Mouse (Mus musculus) skeletal muscle tissue, adult 2 months (tissue): ENCODE measurements around the gene Ccdc8.
"Not testable (repeated sequence)": the region's sequence is repeated elsewhere in the genome, so short reads cannot be mapped to it uniquely, and the experiment has no call there.

ENCODE experiments used
- DNase-seq: peaks from one replicate; pipeline ENCODE4 v3.0.0-alpha.2; 2012; ENCODE audit warnings: low read depth, low spot score

Gene Ccdc8

DNA sequence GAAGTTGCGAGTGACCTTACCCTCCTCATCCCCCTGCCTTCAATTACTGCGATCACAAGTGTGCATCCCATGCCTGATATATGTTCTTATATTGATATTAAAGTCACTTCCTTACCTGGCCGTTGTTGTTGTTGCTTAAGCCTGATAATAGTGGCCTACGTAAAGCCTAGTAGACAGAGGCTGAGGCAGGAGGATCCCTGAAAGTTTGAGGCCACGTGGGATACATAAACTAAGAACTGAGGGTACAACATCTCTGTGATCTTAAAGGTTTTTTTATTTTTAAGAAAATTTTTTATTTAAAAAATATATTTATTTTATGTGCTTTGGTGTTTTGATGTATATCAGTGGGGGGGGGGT is at the start of gene Ccdc8:
Gene Ccdc8, plus strand, starts transcription at position 258 of the 357 bp plus-strand sequence.
- no peak for DNase-seq

DNA sequence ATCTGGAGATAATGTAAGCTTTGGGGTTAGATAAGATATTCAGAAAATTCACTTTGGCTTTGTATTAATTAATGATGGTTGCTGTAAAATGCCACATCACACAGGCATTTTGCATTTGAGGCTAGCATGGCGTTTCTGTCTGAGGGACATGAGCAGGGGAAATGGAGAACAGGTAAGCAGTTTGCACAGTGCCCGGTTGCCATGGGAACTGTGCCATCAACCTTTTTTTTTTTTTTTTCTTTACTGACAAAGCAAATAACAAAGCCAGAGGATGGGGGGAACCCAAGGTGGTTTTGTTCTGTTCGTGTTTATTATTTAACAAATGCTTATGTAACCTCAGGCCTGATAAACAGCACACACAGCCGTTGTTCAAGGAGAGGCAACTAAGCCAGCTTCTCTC is 49.6 kb upstream of the Ccdc8 start:
- no peak for DNase-seq

GRCm38 (mm10) chr7:16944061-16944807 is 48.3 kb upstream of the Ccdc8 start, which contains the start of gene Pnmal2:
Gene Pnmal2, plus strand, starts transcription at chr7:16944682.
- peak; percentile 56 for DNase-seq

GRCm38 (mm10) chr7:16944808-16945315 is 47.6 kb upstream of the Ccdc8 start:
- no peak for DNase-seq

DNA sequence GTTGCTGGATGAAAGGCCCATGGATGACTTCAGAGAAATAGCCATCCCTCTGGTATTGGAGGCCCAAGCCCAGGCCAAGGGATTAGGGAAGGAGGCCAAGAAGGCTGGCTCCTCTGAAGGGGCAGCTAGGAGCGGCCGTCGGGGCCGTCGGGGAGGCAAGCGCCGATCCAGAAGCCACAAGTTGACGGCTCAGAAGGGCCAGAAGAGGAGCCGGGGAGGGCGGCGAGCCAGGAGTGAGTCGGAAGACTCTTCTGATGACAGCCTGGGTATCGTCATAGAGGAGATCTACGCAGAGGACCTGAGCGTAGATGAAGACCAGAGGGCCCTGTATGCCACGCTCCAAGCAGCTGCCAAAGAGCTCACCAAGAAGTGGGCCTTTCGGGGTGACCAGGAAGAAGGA is 47.1 kb upstream of the Ccdc8 start:
- no peak for DNase-seq

- no peak for DNase-seq
Measured at GRCm38 (mm10) chr7:16946441-16947348, 45.8 kb upstream of the Ccdc8 start.

- no peak for DNase-seq
Measured at GRCm38 (mm10) chr7:16947349-16947895, 45.1 kb upstream of the Ccdc8 start.

- DNase-seq: no peak
Measured at GRCm38 (mm10) chr7:16947959-16948361, 44.5 kb upstream of the Ccdc8 start.

- DNase-seq: no peak
Measured at GRCm38 (mm10) chr7:16948923-16949458, 43.5 kb upstream of the Ccdc8 start.

DNA sequence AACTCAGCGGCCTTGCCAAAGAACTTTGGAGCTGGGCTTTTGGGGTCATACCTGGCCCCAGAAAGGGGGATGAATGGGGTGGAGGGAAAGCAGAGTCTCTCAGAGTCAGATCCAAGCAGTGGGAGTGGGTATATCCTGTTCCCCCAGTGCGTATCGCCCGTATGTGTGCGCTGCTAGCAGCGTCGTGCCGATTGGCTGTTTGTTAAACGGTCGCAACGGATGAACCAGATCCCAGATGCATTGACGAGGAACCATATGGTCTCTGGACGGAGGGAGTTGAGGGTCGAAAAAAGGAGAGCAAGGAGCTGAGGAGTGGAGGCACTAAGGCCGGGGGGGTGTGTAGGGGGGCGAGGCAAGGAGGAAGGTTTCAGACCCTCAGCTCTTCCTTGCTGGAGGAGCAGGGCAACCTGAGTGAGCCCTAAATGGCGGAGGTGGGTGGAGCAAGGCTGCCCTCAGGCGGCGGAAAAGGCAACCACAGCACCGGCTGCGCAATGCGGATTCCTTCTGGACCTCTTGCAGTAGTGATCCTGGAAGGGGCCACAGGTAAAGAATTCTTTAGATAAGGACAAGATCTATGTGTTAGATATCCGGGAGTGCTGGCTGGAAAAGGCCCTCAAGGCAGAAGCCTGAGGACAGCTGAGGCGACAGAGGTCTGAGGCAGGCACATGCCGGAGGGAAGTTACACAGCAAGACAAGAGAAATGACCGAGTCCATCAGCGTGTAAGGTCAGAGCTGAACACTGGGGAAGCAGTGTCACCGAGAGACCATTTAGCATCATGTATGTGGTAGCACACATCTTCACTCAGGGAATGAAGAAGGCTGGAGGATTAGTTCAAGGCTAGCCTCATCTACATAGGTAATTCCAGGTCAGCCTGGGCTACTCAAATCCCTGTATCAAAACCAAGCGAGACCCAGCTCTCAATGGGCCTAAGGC is 42.3 kb upstream of the Ccdc8 start:
- no peak for DNase-seq

DNA sequence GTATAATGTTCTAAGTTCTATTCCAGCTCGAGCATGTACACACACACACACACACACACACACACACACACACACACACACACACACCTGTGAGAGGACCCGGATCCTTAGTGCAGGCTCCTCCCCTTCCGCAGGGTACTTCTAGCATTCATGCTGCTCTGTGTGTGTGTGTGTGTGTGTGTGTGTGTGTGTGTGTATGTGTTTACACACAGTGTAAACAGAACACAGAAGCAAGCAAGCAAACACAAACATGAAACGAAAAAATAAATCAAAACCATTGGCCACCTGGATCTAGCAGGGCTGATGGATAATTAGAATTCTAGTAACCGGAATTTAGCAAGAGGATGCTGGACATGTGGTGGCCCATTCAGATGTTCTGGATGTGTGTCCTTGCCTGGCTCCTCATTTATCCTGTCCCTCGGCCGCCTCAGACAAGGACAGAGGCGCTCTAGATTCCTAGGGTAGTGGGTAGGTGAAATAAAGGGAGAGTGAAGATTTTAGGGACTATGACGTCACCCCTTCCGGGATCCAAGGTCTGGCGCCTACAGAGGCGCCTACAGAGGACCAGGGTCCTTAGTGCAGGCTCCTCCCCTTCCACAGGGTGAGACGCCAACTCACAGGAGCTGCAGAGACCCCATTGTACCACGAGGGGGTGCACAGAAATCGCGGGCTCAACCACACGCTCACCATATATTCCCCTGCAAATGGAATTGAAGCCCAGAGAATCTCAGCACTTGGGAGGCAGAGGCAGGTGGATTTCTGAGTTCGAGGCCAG is 41.5 kb upstream of the Ccdc8 start:
- DNase-seq: peak; percentile 52

DNA sequence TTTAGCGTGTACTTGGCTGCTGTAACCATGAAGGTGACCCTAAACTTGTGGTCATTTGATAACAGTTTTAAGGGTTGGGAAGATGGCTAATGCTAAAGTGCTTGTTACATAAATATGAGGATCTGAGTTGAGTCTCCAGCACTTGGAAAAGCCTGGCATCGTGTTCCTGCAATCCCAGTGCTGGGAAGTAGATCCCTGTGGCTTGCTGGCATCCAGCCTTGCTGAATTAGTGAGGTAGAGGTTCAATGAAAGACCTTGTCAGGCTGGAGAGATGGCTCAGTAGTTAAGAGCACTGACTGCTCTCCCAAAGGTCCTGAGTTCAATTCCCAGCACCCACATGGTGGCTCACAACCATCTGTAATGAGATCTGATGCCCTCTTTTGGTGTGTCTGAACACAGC is 38.7 kb upstream of the Ccdc8 start:
- not testable (repeated sequence) for DNase-seq

GRCm38 (mm10) chr7:16955712-16956111 is 36.8 kb upstream of the Ccdc8 start:
- DNase-seq: no peak

DNA sequence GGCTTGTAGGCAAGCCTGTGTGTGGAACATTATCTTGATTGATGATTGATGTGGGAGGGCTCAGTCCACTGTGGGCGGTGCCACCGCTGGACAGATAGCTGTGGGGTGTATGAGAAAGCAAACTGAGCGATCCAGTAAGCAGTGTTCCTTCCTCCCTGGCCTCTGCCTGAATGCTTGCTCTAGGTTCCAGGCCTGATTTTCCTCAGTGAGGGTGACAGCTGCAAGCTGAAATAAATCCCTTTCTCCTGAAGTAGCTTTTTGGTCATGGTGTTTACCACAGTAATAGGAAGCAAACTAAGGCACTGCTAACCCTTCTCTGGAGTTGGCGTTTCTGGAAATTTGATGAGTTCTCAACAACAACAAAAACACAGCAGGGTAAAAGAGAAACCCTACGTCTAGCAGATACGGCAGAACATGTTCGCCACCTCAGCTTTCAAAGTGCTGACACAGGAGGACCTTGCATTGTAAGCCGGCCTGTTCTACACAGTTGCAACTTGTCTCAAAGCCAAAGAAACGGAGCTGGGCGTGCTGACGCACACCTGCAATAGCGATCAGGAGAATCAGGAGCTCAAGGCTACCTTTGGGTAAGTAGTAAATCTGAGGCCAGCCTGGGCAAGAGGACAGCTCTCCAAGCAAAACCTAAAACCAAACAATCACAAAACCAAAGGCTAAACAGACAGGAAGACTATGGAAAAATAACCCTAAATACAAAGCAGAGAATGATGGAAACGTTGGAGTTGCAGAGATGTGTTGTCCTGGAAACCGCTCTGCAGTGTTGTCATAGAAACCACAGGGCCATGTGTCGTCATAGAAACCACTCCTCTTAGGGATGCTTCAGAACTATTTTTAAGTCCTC is 35.9 kb upstream of the Ccdc8 start:
- no peak for DNase-seq

DNA sequence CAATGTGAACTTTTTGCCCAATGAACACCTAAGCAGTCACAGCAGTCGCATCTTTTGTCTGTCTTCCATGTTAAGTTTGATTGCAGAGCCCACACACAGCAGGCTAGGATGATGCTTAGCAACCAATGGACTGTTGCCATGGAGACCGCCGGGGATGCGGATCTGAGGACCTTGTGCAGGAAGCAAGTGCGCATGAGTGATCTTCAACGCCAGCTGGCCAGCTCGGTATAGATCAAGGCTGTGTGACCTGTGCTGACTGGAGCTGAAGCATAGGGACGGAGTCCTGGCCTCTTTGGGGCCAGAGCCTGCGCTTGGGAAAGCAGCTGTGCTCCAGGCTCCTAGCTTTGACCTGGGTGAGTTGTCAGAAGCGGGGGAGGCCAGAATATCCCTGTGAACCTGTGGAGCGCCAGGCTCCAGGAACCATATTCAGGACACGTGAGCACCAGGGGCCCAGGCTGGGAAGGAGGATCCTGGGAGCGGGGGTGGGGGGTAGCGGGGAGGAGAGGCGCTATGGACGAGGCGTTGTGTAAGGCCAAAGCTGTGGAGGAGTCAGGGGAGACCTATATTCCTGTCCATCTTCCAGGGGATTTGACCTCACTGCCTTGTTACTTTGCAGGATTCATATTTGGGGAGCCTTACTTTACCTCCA is 32.8 kb upstream of the Ccdc8 start, which contains the start of gene Pnmal1:
Gene Pnmal1, plus strand, starts transcription at position 141 of the 649 bp plus-strand sequence.
- DNase-seq: no peak

DNA sequence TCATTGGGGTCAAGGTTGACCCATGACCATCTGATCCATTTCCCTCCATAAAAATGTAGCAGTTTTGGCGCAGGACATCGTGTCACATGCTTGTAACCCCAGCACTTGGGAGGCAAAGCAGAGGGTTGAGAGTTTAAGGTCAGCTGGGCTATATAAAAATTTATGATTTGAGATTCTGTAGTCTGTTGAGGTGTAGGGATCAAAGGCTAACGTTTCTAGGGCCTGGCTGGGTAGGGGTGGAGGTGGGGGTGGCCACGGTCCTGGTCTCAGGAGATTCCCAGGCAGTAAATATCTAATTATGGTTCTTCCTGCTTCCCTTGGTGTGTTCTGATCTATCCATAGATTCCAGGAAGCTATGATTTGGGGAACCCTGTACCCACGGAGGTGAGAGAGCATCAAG is 30.8 kb upstream of the Ccdc8 start:
- DNase-seq: no peak

DNA sequence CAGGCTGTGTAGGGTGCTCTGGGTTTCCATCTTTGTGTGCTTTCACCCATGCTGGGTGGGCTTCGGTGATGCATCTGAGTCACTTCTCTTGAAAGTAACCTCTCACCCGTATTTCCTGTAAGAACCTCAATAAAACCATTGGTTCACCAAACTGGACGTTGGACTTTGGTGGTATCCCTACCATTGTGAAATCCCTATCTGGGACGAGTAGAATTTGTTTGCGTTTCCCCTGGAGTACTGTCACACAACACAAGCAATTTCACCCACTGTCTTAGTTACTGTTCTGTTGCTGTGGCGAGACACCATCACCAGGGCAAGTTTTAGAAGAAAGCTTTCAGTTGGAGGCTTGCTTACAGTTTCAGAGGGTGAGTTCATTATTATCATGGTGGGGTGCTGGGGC is 24.1 kb upstream of the Ccdc8 start:
- no peak for DNase-seq

DNA sequence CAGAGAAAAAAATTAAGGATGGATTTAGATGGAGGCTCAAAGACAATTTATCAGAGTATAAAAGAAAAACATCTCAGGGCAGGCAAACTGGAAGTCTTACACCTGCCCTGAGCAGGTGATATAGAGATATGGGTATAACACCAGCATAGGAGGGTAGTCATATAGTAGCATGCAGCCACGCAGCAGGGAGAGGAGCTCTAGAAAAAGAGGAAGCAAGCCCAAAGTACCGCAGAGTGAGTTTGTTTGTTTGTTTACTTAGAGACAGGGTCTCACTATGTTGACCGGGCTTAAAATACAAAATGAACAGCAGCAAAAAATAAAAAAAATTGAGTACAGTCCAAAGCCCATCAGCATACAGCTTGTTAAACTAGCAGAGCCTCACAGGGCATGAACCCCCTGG is 21.3 kb upstream of the Ccdc8 start:
- no peak for DNase-seq

DNA sequence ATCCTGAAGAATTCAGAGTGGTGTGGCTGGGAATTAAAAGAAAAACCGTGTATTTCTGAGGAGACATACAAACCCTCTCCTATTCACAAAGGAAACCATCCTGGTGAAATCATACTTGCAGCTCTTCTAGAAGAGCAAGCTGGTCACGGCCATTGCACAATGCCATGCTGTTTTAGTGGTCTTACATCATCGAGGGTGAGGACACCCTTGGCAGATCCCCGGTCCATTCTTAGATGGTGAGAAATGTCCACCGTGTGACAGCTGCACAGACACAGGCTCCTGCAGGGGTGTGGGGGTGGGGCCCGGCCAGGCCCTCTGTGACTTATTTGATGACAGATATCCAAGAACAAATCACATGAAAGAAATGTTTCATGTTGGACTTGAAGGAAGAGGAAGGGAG is 18.5 kb upstream of the Ccdc8 start:
- DNase-seq: peak; percentile 85
